Mouse (Mus musculus): Measurements from ENCODE around the gene Dlg3.

Dlg3 gene

DNA sequence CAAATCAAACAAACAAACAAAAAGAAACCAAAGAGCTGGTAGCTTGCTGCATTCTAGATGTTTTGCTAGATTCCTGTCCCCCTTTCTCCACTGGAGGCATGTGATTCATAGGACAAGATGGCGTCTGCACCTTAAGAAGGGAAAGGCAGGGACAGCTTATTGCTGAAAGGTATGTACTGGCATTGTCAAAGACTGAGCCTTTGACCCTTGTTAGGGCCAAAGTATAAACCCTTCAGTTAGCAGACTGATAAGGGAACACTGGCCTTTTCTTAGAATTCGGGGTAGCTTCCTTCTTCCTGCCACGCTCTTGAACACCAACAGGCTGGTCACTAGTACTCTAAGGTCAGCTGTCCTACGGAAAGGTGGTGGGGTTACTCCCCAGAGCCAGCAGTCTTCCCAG, 29.8 kb downstream of the Dlg3 start:
- no peak for DNase-seq (ENCODE audit: low read depth, low spot score)

DNA sequence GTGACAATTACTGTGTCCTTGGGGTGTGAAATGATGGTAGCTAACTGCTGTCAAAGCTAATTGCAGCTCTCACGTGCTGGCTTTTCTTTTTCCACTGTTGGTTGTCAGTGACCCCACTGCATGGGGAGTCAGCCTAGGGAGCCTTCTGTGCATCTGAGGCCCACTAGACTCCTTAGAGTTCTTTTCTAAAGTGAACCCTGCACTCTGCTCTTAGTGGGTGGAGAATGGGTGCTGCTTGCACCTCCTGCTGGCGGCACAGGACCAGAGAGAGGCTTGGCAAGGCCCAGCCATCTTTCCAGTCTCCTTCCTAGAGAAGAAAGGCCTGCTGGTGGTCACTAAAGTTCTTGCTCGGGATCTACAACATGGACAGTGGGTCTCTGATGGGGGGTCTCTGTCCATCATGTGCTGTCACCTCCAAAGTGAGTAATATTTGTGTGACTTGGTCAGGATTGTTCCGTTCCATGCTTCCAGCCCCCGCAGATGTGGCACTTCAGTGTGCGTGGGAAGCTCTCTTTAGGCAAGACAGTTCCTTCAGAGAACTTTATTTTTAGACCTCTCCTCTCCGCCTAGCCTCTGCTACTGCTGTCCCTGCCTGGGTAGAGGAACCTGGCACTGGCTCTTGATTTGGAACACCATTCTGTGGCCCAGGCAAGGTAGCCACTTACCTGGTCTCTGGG, 30.5 kb downstream of the Dlg3 start:
- DNase-seq (ENCODE audit: low read depth, low spot score) = no peak

GRCm38 (mm10) chrX:100800643-100801042, 33.1 kb downstream of the Dlg3 start:
- no peak for DNase-seq (ENCODE audit: low read depth, low spot score)

GRCm38 (mm10) chrX:100802034-100802433, 34.5 kb downstream of the Dlg3 start:
- DNase-seq (ENCODE audit: low read depth, low spot score) = no peak

- DNase-seq (ENCODE audit: low read depth, low spot score) = no peak
These were observed 43.6 kb downstream of the Dlg3 start for GRCm38 (mm10) chrX:100811129-100811528.

GRCm38 (mm10) chrX:100814139-100814538, 46.6 kb downstream of the Dlg3 start:
- DNase-seq (ENCODE audit: low read depth, low spot score) = no peak

DNA sequence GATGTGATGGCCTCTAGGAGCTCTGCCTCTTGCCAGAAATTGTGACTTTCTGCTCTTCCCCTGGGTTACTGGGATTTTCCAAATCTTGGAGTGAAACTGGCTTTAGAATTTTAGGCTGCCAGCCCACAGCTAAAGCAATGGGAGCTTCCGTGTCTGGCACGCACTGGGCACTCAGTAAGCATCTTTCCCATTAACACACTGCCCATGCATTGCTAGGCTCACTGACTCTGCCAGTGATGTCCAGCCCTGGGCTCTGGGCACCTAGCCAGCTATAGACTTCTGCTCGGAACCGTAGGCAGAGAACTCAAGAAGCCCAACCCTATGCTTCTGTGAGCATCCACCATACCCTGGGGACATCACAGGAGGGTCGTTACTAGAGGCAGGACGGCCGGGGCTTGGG, 48.2 kb downstream of the Dlg3 start:
- DNase-seq (ENCODE audit: low read depth, low spot score) = no peak

DNA sequence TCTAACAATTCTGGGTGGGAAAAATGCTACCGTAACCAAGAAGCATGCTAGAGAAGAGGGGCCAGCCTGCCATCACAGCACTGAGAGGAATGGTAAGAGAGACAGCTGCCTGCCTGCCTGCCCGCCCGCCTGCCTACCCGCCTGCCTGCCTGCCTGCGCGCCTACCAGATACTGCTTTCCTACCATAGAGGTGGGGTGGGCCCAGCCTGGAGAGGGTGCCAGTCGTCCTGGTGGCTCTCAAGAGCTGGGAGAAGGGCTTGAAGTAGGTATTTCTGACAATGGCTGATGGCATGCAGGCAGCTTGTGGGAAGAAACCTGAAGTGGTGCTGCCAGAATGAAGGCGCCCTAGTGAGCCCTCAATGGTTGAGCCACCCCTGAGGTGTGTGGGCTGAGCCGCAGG, 51.2 kb downstream of the Dlg3 start:
- DNase-seq (ENCODE audit: low read depth, low spot score) = no peak

DNA sequence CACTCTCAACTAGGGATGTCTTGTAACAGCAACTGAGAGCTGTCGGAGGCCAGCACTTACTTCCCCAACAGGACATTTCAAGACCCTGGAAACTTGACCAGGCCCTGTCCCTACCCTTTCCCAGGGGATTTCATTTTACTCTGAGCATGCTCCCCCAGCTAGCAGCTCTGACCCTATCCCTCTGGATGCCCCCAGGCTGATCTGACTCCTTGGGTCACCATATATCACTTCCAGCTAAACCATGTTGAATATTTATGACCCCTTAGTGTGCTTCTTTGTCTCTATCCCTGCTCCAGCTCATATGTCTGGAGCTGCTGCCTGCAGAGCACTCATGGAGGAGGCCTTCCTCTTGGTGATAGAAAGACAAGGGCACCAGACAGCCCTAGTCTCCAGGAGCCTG, 53.6 kb downstream of the Dlg3 start:
- no peak for DNase-seq (ENCODE audit: low read depth, low spot score)

DNA sequence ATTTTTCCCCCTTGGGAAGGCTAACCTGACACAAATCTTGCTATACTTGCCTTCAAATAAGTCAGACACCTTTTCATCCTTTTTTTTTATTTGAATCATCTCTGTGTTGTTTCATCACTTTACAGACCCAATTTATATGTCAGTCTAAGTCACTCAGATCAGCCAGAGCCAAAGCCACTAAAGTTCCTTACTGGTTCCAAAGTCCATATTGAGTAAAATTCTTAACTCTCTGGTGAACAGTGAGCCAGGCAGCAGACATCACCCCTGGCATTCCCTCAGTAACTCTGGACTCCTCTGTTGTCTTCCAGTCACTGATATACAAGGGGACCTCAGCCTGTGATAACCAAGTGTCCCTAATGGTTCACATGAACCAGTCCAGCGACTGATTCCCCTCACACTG, 58.0 kb downstream of the Dlg3 start:
- DNase-seq (ENCODE audit: low read depth, low spot score) = no peak

DNA sequence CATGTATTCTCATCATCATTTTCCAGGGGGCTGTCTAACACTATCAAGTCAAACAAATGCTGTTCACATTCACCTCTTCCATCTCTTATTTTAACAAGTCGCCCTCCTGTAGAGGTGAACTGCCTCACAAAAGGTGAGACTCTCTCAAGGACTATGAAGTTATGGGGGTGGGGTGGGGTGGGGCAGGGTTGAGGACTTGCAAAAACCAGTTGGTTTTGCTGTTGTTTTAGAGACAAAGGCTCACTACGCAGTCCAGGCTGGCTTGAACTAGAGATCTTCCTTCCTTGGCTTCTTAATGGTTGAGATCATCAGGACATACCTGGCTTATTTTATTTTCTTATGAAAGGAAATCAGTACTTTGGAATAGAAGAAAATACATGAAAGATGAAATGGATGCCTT, 65.3 kb downstream of the Dlg3 start:
- no peak for DNase-seq (ENCODE audit: low read depth, low spot score)

- DNase-seq (ENCODE audit: low read depth, low spot score) = no peak
These were observed 71.7 kb downstream of the Dlg3 start for GRCm38 (mm10) chrX:100839211-100839610.
